Mouse (Mus musculus) E14TG2a.4 (cell line): ENCODE results near the gene Nrm.

Source experiments
- CTCF ChIP-seq: conservative IDR thresholded peaks from 2 replicates; pipeline ENCODE4 v1.5.1; 2014; ENCODE audit warnings: low read length
- NANOG ChIP-seq: IDR thresholded peaks from 2 replicates; pipeline ENCODE4 v1.6.1; 2014; ENCODE audit warnings: borderline replicate concordance, low read length, mixed read lengths

DNA sequence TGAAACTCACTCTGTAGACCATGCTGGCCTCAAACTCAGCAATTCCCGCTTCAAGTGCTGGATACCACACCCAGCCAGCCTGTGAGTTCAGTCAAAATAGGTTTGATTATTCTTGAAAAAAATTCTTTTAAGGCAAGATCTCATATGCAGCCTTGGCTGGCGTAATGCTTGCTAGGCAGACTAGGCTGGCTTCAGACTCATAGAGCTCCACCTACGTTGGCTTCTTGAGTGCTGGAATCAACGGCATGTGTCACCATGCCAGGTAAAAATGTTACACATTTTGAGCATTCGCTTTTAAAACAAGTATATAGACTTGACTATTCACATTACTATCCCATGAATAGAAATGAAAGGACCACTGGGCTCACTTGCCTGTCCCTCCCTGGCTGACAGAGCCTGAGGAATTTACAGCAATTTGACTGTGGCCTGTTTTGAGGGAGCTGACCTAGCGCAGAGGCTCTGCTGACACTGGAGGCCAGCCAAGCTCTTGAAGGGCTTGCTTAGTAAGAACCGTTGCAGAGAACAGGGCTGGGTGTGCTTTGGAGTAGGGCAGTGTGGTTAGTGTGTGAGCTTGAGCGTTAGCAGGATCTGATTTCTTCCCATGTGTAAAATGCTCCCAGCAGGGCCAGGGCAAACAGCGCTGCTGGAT, 42.3 kb downstream of the Nrm start:
- TF ChIP-seq CTCF (no peak), NANOG (no peak)
